Mouse (Mus musculus): ENCODE results near the gene Tbxas1. TPM values are rescaled to one million over a fixed set of nuclear protein-coding genes. Genes with fewer than 3 reads are reported as not detected.

Tbxas1 gene
- total RNA-seq, 2 experiments from 2014 or later = 2.8 TPM

DNA sequence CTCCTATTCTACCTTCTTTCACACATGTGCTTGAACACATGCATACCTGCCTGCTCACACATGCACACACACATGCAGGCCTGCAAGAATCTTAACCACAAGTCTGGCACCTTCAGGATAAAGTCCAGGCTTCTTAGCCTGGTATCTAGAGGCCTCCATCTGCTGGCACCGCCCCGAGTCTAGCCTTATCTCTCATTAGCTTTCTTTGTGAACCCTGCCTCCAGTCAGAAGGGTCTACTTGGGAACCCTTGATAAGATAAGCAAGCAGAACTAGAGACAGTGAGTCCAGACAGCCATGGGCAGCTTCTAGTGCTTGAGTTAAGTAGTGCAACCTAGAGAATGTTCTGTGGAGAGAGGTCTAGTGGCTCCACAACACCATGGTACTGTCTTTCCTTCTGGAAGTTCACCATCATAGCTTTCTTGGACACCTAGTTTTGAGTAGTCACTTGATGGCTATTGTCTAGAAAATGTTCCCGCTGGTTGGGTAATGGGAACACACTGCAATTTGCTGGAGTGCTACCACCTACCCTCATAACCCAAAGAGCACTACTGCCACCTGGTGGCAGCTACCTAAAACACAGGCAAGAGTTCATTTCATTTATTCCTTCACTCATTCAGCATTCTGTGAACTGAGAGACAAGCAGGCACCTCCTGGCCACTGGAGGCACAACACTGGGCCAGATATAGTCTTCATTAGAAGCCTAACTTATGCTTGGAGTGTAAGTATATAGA, 35.8 kb downstream of the Tbxas1 start:
- DNase-seq (ENCODE audit: low spot score in 2 of 2) = peak; percentile 26 to 57
- TF ChIP-seq CTCF (conservative IDR thresholded peaks at IDR 0.05) = peak; percentile 95
- Histone ChIP-seq H3K4me3 (no peak overlapping the region), H3K27ac (no peak overlapping the region)

- H3K27ac ChIP-seq = no peak overlapping the region
- TF ChIP-seq CTCF (conservative IDR thresholded peaks at IDR 0.05) = no peak
- no peak for DNase-seq (ENCODE audit: low spot score in 2 of 2)
- no peak overlapping the region for H3K4me3 ChIP-seq
Observed at GRCm38 (mm10) chr6:38912121-38912660, 37.0 kb downstream of the Tbxas1 start.

DNA sequence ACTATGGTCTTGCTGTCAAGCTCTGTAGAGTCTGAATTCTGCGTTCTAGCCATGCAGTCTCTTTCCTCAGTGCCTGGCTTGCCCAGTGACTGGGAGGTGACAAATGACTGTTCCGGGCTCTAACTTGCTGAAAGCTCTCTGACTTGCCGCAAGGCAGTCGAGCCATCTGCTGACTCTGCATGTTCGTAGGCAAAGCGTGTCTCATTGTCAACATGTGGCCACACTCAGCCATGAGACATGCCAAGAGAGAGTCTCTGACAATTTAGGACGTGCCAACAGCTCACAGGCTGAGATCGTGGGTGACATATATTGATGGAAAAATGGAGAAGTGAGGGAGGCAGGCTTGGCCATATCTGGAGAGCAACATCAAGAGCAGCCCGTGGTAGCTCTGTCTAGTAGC, 37.6 kb downstream of the Tbxas1 start:
- Histone ChIP-seq H3K27ac (no peak overlapping the region), H3K4me3 (no peak overlapping the region)
- TF ChIP-seq CTCF (conservative IDR thresholded peaks at IDR 0.05) = no peak
- DNase-seq (ENCODE audit: low spot score in 2 of 2) = peak in 1 of 2 experiments; percentile 38

GRCm38 (mm10) chr6:38913386-38914042, 38.3 kb downstream of the Tbxas1 start:
- TF ChIP-seq CTCF (conservative IDR thresholded peaks at IDR 0.05) = no peak
- H3K27ac ChIP-seq = peak overlapping the region; percentile 39; the same call in 1 of the 2 replicates
- DNase-seq (ENCODE audit: low spot score in 2 of 2) = peak in 1 of 2 experiments; percentile 15
- H3K4me3 ChIP-seq = no peak overlapping the region

DNA sequence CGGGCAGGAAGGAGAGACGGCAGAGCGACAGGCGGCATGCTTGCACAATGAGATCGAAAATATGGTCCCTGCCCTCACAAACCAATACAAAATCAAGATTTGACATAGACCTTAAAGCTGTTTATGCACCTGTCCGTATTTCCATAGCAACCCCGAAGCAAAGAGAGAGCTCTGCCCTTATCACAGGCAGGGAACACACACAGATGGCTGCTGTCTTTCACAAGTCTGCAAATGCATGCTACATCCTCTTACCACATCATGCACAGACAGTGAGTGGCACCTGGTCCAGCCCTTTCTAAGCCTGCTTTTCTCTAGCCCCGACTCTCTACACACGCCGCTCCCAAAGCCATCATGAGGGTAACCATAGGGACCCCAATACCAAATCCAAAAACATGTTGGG, 39.0 kb downstream of the Tbxas1 start:
- Histone ChIP-seq H3K4me3 (no peak overlapping the region), H3K27ac (no peak overlapping the region; the same call in 1 of the 2 replicates)
- no peak for TF ChIP-seq CTCF (conservative IDR thresholded peaks at IDR 0.05)
- peak in 1 of 2 experiments; percentile 32 for DNase-seq (ENCODE audit: low spot score in 2 of 2)

DNA sequence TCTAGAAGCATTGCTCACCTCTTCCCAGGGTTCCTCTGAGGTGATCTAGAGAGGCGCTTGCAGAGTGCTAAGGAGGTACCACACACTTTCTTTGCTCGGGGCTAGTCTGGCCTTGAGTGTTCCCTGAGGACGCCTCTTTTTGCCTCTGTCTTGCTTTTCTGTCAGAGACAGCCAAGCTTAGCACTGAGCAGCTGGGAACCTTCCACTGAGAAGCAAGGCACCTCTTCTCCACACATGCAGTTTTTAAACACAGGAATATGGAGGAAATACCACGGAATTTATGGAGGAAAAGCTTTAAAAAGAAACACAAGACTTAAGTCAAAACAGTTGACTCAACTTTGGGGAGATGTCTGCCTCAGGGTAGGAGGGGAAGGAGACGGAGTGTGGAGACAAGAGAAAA, 40.6 kb downstream of the Tbxas1 start:
- TF ChIP-seq CTCF (conservative IDR thresholded peaks at IDR 0.05) = no peak
- DNase-seq (ENCODE audit: low spot score in 2 of 2) = no peak
- Histone ChIP-seq H3K4me3 (no peak overlapping the region), H3K27ac (no peak overlapping the region)

GRCm38 (mm10) chr6:38916571-38916970, 41.4 kb downstream of the Tbxas1 start:
- no peak overlapping the region for H3K27ac ChIP-seq
- no peak overlapping the region for H3K4me3 ChIP-seq
- no peak for TF ChIP-seq CTCF (conservative IDR thresholded peaks at IDR 0.05)
- no peak for DNase-seq (ENCODE audit: low spot score in 2 of 2)

DNA sequence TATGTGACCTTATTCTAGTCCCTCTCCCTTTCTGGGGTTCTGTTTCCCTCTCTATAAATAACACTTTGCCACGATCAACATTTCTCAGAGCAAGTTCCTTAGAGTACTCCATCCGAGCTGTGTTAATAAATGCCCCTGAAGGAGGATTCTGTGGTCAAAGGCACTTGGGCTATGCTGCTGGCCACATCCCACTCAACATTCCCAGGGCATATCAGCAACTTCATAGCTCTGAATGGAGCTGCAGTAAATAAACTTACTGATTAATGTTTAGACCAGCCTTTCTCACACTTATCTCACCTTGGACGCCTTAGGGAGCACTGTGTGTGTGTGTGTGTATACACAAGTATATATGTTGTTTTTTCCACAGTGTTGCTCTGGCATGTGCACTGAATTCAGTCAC, 42.2 kb downstream of the Tbxas1 start:
- Histone ChIP-seq H3K4me3 (no peak overlapping the region), H3K27ac (no peak overlapping the region)
- no peak for TF ChIP-seq CTCF (conservative IDR thresholded peaks at IDR 0.05)
- no peak for DNase-seq (ENCODE audit: low spot score in 2 of 2)

GRCm38 (mm10) chr6:38918728-38919127, 43.5 kb downstream of the Tbxas1 start:
- no peak for TF ChIP-seq CTCF (conservative IDR thresholded peaks at IDR 0.05)
- Histone ChIP-seq H3K4me3 (no peak overlapping the region), H3K27ac (no peak overlapping the region)
- DNase-seq (ENCODE audit: low spot score in 2 of 2) = no peak

- no peak for TF ChIP-seq CTCF (conservative IDR thresholded peaks at IDR 0.05)
- no peak overlapping the region; the same call in 1 of the 2 replicates for H3K4me3 ChIP-seq
- H3K27ac ChIP-seq = no peak overlapping the region
- DNase-seq (ENCODE audit: low spot score in 2 of 2) = no peak
Observed at GRCm38 (mm10) chr6:38919135-38919740, 44.0 kb downstream of the Tbxas1 start.

- no peak overlapping the region for H3K4me3 ChIP-seq
- no peak for DNase-seq (ENCODE audit: low spot score in 2 of 2)
- TF ChIP-seq CTCF (conservative IDR thresholded peaks at IDR 0.05) = no peak
- H3K27ac ChIP-seq = no peak overlapping the region
Observed at GRCm38 (mm10) chr6:38920141-38920540, 44.9 kb downstream of the Tbxas1 start.

DNA sequence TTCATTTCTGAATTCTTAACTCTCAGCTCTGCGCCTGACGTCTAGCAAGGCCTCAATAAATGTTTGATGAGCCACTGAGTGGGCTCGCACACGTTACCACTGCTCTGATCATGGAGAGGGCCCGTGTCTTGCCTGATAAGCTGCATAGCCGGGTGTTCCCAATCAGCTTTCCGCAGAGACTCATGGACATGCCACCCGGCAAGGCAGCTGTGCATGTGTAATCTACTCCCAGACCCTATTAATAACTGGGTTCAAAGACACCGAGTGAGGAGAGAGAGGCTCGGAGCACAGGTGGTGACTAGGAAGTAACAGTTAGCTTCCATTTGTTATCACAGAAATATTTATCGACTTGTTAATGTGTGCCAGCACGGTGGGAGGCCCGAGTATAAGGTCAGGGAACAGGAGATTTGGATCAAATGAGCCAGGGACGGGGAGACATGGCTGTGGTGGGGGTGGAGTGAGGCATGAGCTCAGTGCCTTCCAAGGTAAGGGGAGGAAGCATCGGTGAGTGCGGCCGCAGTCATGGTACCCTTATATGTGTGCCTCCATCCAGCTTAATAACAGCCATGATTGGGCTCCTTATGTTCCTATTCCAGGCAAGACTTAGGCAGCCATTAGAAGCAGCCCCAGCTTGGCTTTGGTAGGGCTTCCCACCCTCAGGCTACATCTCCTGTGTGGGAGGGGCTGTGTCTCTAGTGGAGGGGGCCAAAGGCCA, 46.0 kb downstream of the Tbxas1 start:
- Histone ChIP-seq H3K27ac (no peak overlapping the region), H3K4me3 (no peak overlapping the region)
- DNase-seq (ENCODE audit: low spot score in 2 of 2) = no peak
- no peak for TF ChIP-seq CTCF (conservative IDR thresholded peaks at IDR 0.05)

- Histone ChIP-seq H3K27ac (no peak overlapping the region), H3K4me3 (no peak overlapping the region)
- no peak for TF ChIP-seq CTCF (conservative IDR thresholded peaks at IDR 0.05)
- no peak for DNase-seq (ENCODE audit: low spot score in 2 of 2)
Observed at GRCm38 (mm10) chr6:38921810-38922116, 46.6 kb downstream of the Tbxas1 start.
